Mouse (Mus musculus) heart, embryonic 11.5 days (tissue): ENCODE results near the gene Wdr43. TPM values are rescaled to one million over a fixed set of nuclear protein-coding genes. Genes with fewer than 3 reads are reported as not detected.

Source experiments
- ATAC-seq: fragments of 200-750 bp; cut with Nextera tagmentation; replicated peaks from 2 replicates; pipeline ENCODE4 v1.8.0; 2017; ENCODE audit warnings: moderate library complexity; ENCODE audit not compliant: insufficient number of reproducible peaks, low FRiP score, low TSS enrichment
- H3K27ac ChIP-seq: fragments of 300-500 bp; sonication (generic); 2 replicates; pipeline ENCODE4 v1.5.1; 2014; ENCODE audit warnings: mild to moderate bottlenecking, low read depth, low read length
- H3K27me3 ChIP-seq: fragments of 300-500 bp; sonication (generic); 2 replicates; pipeline ENCODE4 v1.6.1; 2014; ENCODE audit warnings: mild to moderate bottlenecking, low read length, mixed read lengths; ENCODE audit not compliant: control insufficient read depth, insufficient read depth
- H3K36me3 ChIP-seq: fragments of 300-500 bp; sonication (generic); 2 replicates; pipeline ENCODE4 v1.6.1; 2014; ENCODE audit warnings: mild to moderate bottlenecking, low read length, moderate library complexity, mixed read lengths; ENCODE audit not compliant: control insufficient read depth, insufficient read depth
- H3K4me1 ChIP-seq: fragments of 300-500 bp; sonication (generic); 2 replicates; pipeline ENCODE4 v1.6.1; 2014; ENCODE audit warnings: low read length; ENCODE audit not compliant: control insufficient read depth, insufficient read depth
- H3K4me2 ChIP-seq: fragments of 300-500 bp; sonication (generic); 2 replicates; pipeline ENCODE4 v1.6.1; 2014; ENCODE audit warnings: mild to moderate bottlenecking, moderate library complexity
- H3K4me3 ChIP-seq: fragments of 300-500 bp; sonication (generic); 2 replicates; pipeline ENCODE4 v1.5.1; 2014; ENCODE audit warnings: low read depth, low read length
- H3K9ac ChIP-seq: fragments of 300-500 bp; sonication (generic); 2 replicates; pipeline ENCODE4 v1.6.1; 2014; ENCODE audit warnings: mild to moderate bottlenecking, low read depth, low read length, moderate library complexity
- H3K9me3 ChIP-seq: fragments of 300-500 bp; sonication (generic); replicated peaks from 2 replicates; pipeline ENCODE4 v1.6.1; 2016; ENCODE audit warnings: low read length; ENCODE audit not compliant: control insufficient read depth
- WGBS: fragments of 180-500 bp; shearing (Covaris S2); extraction: QIAGEN DNeasy Blood & Tissue Kit; methylation state at CpG from one replicate; pipeline ENCODE4 v1.1.7; 2014; ENCODE audit not compliant: insufficient replicate concordance; 5-methylcytosine and 5-hydroxymethylcytosine counted together
- polyA plus RNA-seq: library from polyadenylated mRNA; unstranded; fragments of >200 nt; fragmentation: Nextera tagmentation; extraction: Ambion mirVana; gene quantifications from 2 replicates; pipeline ENCODE4 v1.2.1, GENCODE M21; 2014

Wdr43 gene
- polyA plus RNA-seq, 1 experiment from 2014 or later = 54.4 TPM

DNA sequence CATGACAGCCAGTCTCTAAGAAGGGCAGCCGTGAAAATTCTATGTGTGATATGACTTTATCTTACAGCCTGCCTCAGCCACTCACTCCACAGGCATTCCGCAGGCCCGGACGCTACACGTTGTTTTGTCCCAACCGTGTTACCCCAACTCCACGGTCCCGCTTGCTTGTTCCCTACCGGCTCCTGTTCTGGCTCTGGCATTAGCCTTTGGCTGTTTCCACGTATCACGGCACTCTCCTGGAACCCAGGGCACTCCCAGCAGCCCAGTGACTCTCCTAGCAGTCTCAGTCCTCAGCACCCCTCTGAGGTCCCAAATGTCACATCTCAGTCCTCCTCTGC, 82.9 kb downstream of the Wdr43 start:
- peak overlapping the region; percentile 91 for H3K27ac ChIP-seq
- no peaks in the 10 kb centered on the region for H3K9me3 ChIP-seq
- H3K9ac ChIP-seq = peak overlapping the region; percentile 6; the same call in 1 of the 2 replicates
- H3K4me1 ChIP-seq = peaks cover 17% of the 10 kb centered on the region
- WGBS = 33% methylated on average over 11 of the region's 11 CpGs
- H3K4me3 ChIP-seq = no peak overlapping the region
- H3K36me3 ChIP-seq = no peaks in the 10 kb centered on the region
- ATAC-seq = 0 out of 2 replicates have a peak, but pooled peaks have one; percentile 14
- no peaks in the 10 kb centered on the region for H3K27me3 ChIP-seq
- H3K4me2 ChIP-seq = no peak overlapping the region; the same call in 1 of the 2 replicates

DNA sequence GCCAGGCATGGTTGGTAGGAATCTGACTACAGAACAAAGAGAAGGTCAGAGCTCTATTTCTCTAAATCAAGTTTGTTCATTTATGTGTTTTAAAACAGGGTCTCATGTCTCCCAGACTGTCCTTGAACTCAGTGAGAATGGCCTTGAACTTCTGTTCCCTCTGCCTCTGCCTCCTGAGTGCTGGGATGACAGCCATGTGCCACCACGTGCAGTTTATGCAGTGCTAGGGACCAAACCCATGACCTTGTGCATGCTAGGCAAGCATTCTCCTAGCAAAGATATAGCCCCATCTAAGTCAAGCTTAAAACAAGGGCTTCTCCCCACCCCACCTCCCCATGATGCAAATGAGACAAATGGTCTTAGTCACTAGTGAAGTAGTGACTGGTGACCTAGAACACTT, 89.4 kb downstream of the Wdr43 start:
- no peak for ATAC-seq
- H3K27me3 ChIP-seq = no peaks in the 10 kb centered on the region
- H3K9me3 ChIP-seq = peaks cover 3% of the 10 kb centered on the region; the same call in 1 of the 2 replicates
- 44% methylated on average over 1 of the region's 1 CpGs for WGBS
- H3K4me3 ChIP-seq = no peak overlapping the region
- peaks cover 18% of the 10 kb centered on the region for H3K4me1 ChIP-seq
- H3K9ac ChIP-seq = no peak overlapping the region
- H3K4me2 ChIP-seq = no peak overlapping the region
- H3K27ac ChIP-seq = peak overlapping the region; percentile 42
- H3K36me3 ChIP-seq = no peaks in the 10 kb centered on the region

DNA sequence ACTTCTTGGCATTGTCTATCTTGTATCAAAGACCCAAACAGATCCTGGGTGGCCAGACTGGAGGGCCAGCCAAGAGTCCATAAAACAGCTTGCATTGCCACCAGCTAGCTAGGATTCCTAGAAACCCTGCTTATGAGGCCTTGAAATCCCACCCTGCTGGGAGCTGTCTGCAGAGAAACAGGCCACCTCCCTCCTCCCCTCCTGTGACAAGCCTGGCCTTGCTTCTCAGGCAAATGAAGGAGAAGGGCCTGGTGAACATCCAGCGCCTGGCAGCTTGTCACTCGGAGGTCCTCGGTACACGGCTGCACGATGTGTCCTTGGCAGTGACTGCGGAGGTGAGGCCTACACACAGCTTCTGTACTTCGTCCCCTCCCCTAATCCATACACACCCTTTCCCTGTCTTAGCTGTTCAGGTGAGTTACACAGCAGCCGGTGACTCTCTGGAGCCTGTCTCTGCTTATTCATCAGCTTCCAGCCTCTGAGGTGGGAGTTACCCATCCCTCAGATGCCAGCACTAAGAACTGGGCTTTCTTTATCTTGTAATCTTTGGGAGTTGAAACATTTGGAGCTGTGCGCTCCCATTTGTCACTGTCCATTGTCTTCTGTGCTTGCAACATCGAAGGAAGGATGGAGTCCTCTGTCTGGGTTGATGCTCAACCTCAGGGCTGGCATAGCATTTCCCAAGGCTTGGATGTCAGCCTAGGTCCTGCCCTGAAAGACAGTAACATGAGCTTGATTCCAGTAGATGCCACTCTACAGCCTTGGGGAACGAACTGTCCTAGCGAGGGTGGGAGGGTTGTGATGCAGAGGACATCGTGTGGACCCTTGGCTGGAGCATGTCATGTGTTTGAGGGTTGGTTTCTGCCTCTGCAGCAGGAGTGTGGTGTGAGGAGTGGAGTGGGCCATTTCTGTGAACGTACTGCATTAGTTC, 90.1 kb downstream of the Wdr43 start:
- Histone ChIP-seq H3K4me1 (peaks cover 22% of the 10 kb centered on the region), H3K9ac (no peak overlapping the region)

DNA sequence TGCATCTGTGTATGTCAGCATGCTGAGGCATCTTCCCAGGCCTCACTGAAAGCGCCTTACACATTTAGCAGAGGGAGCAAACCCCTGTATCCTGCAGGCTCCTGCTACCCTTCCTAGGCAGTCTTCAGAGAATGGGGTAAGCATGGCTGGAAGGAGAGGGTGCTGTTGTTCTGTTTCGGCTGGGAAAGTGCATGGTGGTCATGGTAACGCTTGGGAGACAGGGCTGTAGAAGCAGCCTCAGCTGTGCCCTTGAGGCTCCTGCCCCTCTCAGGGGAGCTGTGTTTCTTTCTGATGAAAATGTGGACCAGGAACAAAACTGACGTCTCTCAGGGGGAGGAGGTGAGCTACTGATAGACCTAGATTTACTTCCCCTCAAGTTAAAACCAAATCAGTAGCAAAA, 92.0 kb downstream of the Wdr43 start:
- H3K36me3 ChIP-seq = no peaks in the 10 kb centered on the region
- WGBS = 50% methylated on average over 4 of the region's 4 CpGs
- peak overlapping the region; percentile 22; the same call in 1 of the 2 replicates for H3K27ac ChIP-seq
- no peak overlapping the region for H3K4me3 ChIP-seq
- H3K4me1 ChIP-seq = peaks cover 31% of the 10 kb centered on the region
- 0 out of 2 replicates have a peak overlapping the region, but pooled peaks have one; percentile 10 for H3K9ac ChIP-seq
- no peak for ATAC-seq
- H3K27me3 ChIP-seq = no peaks in the 10 kb centered on the region
- peaks cover 3% of the 10 kb centered on the region; the same call in 1 of the 2 replicates for H3K9me3 ChIP-seq
- H3K4me2 ChIP-seq = no peak overlapping the region

More for the DNA sequence above, 90.1 kb downstream of the Wdr43 start:
- peak overlapping the region; percentile 42 for H3K27ac ChIP-seq
- H3K4me2 ChIP-seq = no peak overlapping the region
- no peaks in the 10 kb centered on the region for H3K27me3 ChIP-seq
- H3K9me3 ChIP-seq = peaks cover 3% of the 10 kb centered on the region; the same call in 1 of the 2 replicates
- ATAC-seq = no peak
- 57% methylated on average over 14 of the region's 14 CpGs for WGBS
- H3K4me3 ChIP-seq = no peak overlapping the region
- H3K36me3 ChIP-seq = no peaks in the 10 kb centered on the region

Other genes starting within 250 kb of the Wdr43 start
- gene Gm4707, start 156.0 kb upstream of the Wdr43 start, polyA plus RNA-seq = 2.9 and 4.2 TPM in 2 replicates
- gene Smchd1, start 140.6 kb upstream of the Wdr43 start, polyA plus RNA-seq = 52.3 and 65.9 TPM in 2 replicates
- gene Ndc80, start 89.0 kb upstream of the Wdr43 start, polyA plus RNA-seq = 41.2 and 42.8 TPM in 2 replicates
- 0.29 and 0.49 TPM in 2 replicates for gene Spdya, start 63.8 kb upstream of the Wdr43 start, polyA plus RNA-seq
- gene Togaram2, start 57.4 kb downstream of the Wdr43 start, polyA plus RNA-seq = 1.9 and 3.1 TPM in 2 replicates
- not detected in 2 replicates for gene Pcare, start 137.0 kb downstream of the Wdr43 start, polyA plus RNA-seq
- gene Clip4, start 152.6 kb downstream of the Wdr43 start, polyA plus RNA-seq = 28.6 and 30.6 TPM in 2 replicates